Mouse (Mus musculus): ENCODE measurements at regions not wholly inside any gene's neighbourhood (a gene's known extent, or its start where the extent isn't known, plus 50 kb on each side); places are given as distances from the start of the nearest gene placed in this dataset.

DNA sequence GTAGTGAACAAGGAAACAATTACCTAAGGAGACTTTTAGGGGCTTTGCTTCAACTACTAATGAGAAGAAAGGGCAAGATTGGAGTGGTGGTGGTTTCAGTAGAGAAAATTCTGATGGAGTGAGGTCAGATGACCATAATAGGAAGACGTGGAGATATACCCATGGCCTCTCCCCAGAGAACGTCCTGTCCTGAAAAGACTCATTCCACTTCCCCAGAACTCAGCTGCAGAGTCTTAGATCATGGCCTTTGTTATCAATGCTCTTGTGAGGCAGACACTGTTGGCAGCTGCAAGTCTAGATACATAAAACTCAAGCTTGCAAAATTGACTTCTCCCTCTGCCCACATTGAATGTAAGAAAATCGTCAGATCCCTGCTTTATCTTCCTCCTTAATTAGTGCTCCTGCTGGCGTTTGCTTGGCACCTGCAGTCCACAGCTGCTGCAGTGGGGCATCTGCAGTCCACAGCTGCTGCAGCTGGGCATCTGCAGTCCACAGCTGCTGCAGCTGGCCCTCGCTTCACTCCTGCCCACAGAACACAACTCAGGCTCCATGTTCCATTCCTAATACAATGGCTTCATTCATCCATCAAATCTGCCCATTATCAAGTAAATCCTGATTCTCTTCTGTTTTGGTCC lies 162.5 kb downstream of the Cxcl12 start:
- no peak for DNase-seq (ENCODE audit: low spot score)

DNA sequence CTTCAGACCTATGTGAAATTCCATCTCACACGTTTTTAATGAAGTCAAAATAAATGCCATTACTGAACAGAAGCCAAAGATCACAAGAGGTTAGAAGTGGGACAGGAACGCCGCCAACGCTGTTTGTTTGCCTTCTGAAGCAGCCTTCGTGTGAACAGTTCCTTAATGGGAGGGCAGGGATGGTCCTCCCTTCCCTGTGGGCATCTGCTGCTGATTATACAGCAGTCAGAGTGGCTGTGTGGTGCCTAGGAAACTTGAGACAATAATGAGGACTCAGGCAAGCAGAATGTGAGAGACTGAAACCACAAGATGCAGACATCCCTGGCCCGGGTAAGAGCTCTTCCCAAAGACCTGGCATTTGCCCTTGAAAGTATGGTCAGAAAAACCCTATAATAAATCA lies 164.3 kb downstream of the Cxcl12 start:
- no peak for DNase-seq (ENCODE audit: low spot score)

DNA sequence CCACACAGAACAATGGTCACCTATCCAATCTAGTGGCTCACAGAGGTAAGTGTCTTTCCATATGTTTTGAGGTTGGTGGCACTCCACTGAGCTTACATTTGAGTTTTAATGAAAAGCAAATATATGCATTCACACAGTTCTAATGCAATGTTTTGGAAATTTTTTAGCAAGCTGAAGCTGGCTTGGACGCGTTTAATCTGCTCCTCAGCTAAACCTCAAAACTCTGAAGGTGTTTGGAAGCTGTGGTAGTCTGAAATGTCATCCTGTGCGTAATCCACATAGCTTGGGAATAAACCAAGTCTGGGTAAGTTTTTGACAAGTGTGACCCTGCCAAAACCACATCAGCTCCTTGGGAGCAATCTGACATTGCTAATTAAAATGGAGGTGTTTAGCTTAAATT lies 173.8 kb downstream of the Cxcl12 start:
- DNase-seq (ENCODE audit: low spot score), result no peak

DNA sequence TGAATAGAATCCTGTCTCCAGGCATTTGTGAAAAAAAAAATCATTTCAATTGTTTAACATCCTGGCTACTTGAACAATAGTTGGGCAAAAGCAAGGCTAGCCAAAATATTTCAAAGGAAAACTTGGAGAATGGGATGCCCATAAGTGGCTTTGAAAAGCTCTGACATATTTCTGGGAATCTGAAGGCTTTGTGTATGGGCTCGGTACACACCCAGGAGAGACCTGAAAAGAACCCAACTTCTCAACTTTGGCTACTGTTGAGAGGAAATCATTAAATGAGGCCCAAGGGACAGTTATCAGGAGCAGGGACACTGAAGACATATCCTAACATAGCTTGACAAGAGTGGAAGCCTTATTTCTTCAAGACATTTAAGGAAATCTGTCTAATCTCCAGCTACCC lies 179.0 kb downstream of the Cxcl12 start:
- DNase-seq (ENCODE audit: low spot score), result no peak

DNA sequence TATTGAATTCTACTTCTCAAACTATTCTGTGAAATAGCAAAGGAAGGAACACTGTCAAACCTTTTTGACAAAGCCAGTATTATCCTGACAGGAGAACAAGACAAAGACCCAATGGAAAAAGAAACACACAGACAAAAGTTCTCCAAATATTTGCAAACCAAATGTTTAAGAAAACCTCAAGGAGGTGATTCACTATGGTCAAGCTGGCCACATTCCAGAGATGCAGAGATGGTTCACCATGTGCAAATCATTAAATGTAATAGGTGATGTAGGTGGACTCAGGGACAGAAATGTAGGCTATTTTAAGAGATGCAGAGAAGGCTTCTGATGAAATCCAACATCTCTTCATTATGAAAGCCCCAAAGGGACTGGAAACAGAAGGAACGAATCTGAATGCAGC lies 183.5 kb downstream of the Cxcl12 start:
- DNase-seq (ENCODE audit: low spot score), result no peak

DNA sequence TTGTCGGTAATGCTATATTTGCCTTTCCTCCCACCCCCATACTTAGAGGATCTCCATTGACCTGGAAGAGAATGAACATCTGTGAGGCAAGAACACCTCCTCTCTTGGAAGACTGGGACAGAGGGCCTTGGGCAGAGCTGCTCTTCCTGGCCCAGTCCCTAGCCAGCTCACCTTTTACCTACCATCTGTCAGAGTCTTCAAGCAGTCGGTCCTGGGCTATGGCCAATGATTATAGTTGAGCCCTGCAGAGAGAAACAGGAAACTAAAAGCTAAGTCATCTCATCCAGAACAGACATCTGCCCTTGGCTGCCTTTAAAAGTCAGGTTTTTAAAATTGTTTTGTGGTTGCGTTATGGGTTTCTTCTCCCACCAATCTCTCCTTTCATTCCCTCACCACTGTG lies 184.8 kb downstream of the Cxcl12 start:
- no peak for DNase-seq (ENCODE audit: low spot score)

DNA sequence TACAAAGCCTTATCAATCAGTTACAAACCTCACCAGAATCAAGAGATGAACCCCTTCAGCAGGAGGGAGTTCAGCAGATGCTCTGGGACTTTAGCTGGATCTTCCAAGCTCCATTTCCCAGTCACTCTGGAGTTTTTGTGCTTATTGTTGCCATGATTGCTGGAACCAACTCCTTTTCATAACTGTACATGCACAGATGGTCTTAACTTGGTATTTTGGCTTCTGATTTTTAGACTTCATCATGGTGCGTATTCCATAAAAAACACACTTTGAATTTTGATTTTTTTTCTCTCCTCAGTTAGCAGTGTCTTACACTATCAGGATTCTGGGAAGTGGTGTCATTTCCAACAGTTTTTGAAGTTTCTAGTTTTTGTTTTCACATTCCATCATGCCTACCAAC lies 187.8 kb downstream of the Cxcl12 start:
- no peak for DNase-seq (ENCODE audit: low spot score)

DNA sequence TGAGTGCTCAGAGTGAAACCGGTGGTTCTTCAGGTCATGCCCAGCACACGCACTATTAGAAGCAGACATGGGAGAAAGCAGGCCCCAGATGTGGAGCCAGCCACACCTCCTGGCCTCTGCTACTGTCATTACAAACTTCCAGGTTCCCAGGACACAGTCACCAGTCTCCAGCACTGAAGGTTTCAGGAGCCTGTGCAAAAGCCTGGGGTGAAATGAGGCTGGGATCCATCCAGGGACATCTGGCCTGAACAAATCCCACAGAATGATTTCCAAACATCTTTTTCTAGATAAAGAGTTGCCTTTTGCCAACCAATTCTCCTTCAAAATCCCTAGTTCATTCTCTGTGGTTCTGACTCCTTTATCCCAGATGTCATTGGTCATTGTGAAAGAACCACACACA lies 191.1 kb downstream of the Cxcl12 start:
- no peak for DNase-seq (ENCODE audit: low spot score)

DNA sequence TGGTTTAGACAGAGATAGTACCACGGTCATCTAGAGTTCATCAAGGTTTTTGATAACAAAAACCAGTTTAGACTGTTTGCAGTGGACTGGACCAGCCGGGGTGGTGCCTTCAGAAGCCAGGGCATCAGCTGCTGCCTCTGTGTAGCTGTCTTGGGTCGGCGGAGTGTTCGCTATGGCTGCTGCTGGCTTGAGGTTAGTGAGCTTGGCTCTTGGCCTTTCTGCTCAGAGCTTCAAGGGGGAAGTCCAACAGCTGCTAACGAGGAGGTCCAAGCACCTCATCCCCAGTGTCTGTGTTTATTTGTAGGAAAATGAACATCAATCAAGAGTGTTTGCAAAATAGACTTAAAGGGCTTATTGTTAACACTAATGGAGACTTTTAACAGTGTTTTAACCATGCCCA lies 198.2 kb downstream of the Cxcl12 start:
- no peak for DNase-seq (ENCODE audit: low spot score)

DNA sequence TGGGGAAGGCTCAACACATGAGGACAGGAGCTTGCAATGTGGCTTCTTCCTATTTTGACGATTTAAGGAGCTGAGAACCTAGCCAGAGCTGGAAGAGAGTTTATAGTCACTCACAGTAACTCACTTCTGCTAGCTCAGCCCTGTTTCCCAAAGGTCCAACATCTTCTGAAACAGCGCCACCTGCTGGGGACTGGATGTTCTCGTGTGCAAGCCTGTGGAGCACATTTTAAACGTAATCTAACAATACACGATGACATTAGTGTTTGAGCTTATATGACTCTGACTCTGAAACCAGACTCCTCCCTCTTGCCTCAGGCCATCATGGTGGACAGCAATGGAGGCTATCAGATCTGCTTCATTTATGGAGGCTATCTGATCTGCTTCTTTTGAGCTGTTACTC lies 207.7 kb downstream of the Cxcl12 start:
- DNase-seq (ENCODE audit: low spot score), result no peak

DNA sequence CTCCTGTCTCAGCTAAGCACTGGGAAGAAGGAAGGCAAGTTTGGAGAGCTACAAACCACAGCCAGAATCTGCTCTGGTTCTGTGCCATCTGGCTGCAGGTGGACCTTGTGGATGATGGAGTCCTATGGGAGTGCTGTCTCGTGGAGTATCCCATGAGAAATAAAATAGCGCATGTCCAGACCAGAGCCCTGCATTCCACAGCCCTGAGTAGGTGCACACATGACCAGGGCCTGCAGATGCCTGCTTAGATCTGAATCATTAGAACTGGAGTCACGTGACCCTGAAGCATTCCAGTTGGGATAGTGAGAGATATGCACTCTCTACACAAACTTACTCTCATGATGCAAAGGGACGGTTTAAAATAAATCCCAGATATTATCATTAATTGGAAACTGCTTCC lies 211.6 kb downstream of the Cxcl12 start:
- DNase-seq (ENCODE audit: low spot score), result no peak

DNA sequence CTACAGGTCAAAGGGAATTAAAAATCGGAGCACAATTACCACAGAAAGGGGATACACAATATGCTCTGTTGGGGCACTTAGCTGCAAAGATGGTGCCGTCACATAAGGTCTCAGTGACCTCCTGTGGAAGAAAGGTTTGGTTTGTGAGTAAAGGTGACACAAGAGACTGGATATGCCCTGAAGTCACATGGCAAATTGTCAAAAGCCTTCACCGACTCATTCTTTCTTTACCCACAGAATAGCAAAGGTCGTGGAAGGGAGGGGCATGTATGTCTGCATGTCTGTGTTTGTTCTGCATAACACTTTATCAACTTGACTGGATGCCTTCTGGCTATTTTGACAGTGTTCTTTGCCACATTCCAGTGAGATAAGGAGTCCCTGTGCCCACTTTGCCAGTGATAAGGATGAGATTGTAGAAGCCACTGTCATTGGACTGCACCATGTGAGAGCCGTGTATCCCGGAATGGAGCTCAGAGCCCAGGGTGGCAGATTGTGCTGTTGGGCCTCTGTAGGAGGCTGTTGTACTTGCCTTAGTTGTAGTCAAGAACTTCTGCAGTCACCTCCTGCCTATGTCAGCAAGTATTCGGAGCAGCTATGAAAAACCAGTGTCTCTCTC lies 222.0 kb downstream of the Cxcl12 start:
- DNase-seq (ENCODE audit: low spot score), result no peak

DNA sequence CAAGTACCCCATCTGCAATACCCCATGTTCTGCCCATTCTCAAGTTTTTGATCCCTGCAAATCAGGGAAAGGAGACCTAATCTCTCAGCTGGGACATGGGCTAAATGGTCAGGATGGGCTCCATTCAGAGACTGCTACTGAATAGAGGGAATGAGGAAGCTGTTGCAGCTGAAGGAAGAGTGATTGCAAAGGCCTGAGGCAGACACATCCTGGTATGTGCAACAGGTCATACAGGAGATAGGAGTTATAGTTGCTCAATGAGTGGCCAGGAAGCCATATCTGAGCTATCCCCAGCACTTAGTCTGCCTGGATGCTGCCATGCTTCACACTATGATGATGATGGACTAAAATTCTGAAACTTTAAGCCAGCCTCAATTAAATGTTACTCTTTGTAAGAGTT lies 225.1 kb downstream of the Cxcl12 start:
- no peak for DNase-seq (ENCODE audit: low spot score)

DNA sequence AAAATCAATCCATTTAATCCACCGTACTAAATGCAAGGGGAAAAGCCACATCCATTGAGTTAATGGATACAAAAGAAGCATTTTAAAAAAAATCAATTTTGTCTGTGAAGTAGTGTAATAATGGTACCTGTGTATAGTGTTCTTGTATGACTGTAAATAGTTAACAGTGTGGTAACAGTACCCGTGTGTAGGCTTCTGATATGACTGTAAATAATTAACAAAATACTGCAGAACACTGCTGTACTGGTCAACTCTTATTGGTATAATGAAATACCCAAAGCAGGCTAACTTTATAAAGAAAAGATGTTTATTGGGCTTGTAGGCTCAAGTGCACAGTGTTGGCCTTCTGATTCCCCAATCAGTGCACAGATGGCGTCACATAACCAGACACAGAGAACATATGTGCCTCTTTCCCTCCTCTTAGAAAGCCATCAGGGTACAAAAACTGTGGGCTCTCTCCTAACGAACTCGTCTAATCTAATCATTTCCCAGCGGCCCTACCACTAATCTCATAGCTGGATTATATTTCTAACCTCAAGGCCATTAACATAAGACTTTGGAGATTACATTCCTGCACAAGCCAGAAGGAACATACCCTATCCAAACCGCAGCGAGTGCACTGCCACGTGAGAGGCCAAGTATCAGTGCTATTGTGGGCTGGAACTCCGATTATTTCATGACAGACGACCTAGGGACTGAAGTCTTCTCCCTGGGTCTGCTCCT lies 237.4 kb downstream of the Cxcl12 start:
- no peak for DNase-seq (ENCODE audit: low spot score)

DNA sequence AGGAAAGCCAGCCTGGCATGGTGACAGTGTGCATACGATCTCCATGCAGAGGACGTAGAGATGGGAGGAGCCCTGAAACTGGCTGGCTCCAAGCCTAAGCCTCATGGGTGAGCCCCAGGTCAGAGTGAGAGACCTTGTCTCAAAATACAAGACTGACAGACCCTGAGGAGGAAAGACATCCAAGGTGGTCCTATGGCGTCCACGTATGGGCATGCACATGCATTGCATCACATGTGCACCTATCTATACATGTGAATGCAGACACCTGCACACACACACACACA lies 237.9 kb downstream of the Cxcl12 start:
- no peak for DNase-seq (ENCODE audit: low spot score)

DNA sequence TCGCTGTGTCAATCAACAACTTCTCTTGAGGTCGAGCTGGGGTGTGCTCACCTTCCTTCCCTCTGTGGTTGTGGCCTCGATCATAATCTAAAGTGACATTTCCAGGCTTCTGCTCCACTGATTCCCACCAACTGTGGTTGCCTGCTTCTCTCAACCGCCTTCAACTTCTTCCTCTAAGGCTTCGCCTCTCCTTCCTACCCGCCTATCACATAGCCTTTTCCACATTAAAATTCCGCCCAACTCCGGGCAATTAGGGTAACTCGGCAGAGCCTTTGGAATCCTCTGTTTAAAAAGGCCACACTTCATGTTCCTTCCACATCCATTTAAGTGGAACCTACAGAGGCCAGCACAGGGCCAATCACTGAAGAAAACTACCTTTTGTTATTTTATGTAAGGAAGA lies 238.4 kb downstream of the Cxcl12 start:
- DNase-seq (ENCODE audit: low spot score), result no peak

DNA sequence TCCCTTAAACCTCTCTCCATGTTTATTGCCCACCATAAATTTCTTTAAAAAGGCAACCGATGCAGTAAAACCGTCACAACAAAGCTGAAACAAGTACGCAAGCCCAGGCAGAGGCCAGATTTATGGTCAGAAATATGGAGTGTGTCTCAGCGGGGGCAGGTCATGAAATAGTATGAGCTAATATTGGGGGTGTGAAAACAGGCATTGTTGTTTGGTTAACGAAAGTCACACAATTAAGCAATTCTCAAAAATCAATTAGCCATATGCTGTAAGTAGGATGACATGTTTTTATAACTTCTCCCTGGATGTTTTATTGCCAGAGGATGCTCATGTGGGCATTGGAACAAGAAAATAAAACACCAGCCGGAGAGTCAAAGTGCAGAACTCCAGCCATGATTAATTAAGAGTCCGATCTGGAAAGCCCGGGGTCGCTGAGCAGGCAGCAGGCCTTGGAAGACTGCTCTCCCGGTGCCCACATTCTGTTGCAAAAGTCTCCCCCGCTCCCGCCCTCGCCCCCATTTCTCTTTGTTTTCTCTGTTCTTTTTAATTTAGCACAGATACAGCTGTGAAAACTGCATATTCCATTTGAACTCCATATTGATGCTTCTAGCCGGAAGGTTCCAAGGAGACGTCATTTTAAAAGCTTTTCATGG lies 239.0 kb downstream of the Cxcl12 start:
- DNase-seq (ENCODE audit: low spot score), result no peak

DNA sequence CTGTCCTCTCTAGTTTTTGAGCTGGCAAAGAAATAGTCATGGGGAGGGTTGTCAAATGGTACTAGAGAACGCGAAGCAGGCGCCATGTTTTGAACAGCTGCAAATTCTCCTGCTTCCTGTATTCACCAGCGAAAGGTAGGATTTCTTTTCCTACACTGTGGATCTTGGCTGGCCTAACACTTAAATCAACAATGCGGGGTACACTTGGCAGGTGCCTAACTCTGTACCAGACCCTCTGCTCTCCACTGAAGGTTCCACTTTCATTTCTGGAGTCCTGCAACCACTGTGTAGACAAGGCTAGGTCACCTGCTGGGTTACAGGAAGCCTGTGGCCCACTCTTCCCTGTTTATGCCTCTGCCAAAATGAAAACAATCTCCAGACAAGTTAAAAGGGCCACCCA lies 239.6 kb downstream of the Cxcl12 start:
- no peak for DNase-seq (ENCODE audit: low spot score)

DNA sequence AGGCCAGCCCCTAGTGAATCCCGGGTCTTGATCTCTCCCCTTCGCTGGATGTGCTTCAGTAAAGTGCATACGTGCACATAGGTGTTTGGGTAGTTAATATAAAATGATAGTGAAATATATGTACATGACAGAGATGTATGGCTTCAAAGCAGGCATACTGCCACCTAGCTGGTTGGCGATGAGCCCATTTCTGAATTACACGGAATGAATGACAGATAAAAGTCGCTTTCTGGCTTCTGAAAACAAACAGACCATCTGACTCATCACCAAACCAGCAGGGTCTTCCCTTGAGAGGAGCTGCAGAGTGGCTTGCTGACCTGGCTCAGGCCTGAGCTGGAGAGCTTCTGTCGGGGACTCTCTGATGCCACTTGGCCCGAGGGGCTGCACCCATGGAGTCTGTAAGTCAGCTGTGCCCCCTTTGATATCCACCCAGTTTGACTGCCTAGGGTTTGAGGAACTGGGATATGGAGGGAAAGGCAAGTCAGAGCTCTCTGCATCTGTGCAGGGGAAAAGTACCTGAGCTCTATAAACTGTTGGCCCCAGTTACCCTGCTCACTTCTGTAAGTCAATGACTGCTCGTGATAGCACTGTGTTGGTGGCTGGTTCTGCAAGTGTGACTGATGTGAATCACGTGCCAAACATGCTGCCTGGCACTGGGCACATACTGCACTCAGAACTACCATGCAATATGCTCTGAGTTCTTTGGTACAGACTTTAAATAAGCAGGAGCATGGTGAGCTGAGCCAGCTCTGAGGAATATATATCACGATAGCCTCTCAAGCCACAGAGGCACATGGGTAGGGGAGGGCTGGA lies 240.8 kb downstream of the Cxcl12 start:
- DNase-seq (ENCODE audit: low spot score), result no peak

DNA sequence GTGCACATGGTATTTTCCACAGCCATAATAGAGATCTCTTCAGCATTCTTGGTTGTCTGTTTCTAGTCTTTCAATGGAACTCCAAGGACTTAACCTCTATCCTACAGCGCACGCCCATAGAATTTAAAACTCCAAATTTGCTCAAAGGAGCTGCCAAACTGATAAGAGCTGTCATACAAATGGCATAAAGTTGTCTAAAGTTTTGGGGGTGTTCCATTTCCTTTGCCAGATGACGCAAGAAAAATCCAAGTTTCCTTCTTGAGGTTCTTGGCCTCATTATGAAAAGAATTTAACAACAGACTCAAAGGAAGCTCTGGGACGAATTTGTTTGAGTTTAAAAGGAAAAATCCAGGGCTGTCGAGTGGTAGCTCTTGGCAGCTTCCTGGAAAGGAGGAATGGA lies 246.6 kb downstream of the Cxcl12 start:
- DNase-seq (ENCODE audit: low spot score), result no peak

DNA sequence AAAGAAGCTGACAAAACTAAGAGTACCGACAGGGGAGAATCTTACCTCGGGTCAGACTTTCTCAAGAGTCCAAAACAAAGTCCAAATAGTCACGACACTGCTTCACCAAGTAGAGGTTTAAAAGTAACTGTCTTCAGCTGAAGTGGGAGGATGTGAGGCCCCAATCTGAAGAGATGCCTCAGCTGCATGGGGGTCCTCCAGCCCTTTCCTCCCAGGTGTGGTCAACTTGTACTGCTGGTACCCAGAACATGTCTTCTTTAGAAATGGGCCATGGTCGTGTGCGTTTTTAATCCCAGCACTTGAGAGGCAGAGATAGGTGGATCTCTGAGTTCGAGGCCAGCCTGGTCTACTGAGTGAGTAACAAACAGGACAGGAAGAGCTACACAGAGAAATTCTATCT lies 247.6 kb downstream of the Cxcl12 start:
- no peak for DNase-seq (ENCODE audit: low spot score)

DNA sequence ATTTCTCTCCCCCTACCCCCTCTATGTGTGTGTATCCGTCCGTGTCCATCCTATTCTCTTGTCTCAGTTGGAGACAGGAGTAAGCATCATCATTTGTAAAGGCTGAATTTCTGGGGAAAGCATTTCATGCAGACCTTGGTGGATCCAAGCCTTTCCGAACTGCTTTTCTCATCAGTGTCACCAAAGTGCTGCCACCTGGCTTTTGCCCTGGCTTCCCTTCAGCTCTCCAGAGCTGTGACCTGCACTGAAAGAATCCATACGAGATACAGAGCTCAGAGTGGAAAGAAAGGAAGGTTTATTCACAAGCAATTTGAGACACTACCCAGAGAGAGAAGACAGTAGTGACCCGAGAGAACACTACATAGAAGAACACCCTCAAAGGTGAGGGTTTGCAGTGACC lies 248.1 kb downstream of the Cxcl12 start:
- no peak for DNase-seq (ENCODE audit: low spot score)
